Mouse (Mus musculus) heart, postnatal 0 days (tissue): ENCODE results near the gene Smyd3. TPM values are rescaled to one million over a fixed set of nuclear protein-coding genes. Genes with fewer than 3 reads are reported as not detected.

ENCODE experiments used
- ATAC-seq: fragments of 200-750 bp; cut with Nextera tagmentation; 2 replicates; pipeline ENCODE4 v1.8.0; 2017; ENCODE audit warnings: low read depth, moderate number of reproducible peaks, moderate library complexity; ENCODE audit not compliant: insufficient read depth
- DNase-seq: peaks from one replicate; pipeline ENCODE4 v3.0.0-alpha.2; 2016; ENCODE audit warnings: low spot score
- H3K27ac ChIP-seq: fragments of 300-500 bp; sonication (generic); 2 replicates; pipeline ENCODE4 v1.5.1; 2014; ENCODE audit warnings: low read depth, mild to moderate bottlenecking
- H3K27me3 ChIP-seq: fragments of 300-500 bp; sonication (generic); 2 replicates; pipeline ENCODE4 v1.6.1; 2014; ENCODE audit warnings: low read length, mixed read lengths; ENCODE audit not compliant: control insufficient read depth, insufficient read depth
- H3K36me3 ChIP-seq: fragments of 300-500 bp; sonication (generic); replicated peaks from 2 replicates; pipeline ENCODE4 v1.6.1; 2014; ENCODE audit warnings: low read length, mixed read lengths; ENCODE audit not compliant: control insufficient read depth, insufficient read depth
- H3K4me1 ChIP-seq: fragments of 300-500 bp; sonication (generic); 2 replicates; pipeline ENCODE4 v1.6.1; 2014; ENCODE audit warnings: antibody characterized with exemption; ENCODE audit not compliant: control insufficient read depth, insufficient read depth
- H3K4me2 ChIP-seq: fragments of 300-500 bp; sonication (generic); 2 replicates; pipeline ENCODE4 v1.6.1; 2014; ENCODE audit warnings: low read depth, mild to moderate bottlenecking, low read length, moderate library complexity
- H3K4me3 ChIP-seq: fragments of 300-500 bp; sonication (generic); 2 replicates; pipeline ENCODE4 v1.5.1; 2014; ENCODE audit warnings: low read depth, low read length
- H3K9ac ChIP-seq: fragments of 300-500 bp; sonication (generic); replicated peaks from 2 replicates; pipeline ENCODE4 v1.6.1; 2014; ENCODE audit warnings: low read depth, low read length, mixed read lengths
- H3K9me3 ChIP-seq: fragments of 300-500 bp; sonication (generic); replicated peaks from 2 replicates; pipeline ENCODE4 v1.6.1; 2016; ENCODE audit warnings: low read length; ENCODE audit not compliant: control insufficient read depth
- CTCF ChIP-seq: IDR thresholded peaks from 2 replicates; pipeline ENCODE4 v1.5.1; 2016; ENCODE audit warnings: antibody characterized with exemption, control low read depth, low read depth
- EP300 ChIP-seq: IDR thresholded peaks from 2 replicates; pipeline ENCODE4 v1.6.1; 2016; ENCODE audit warnings: antibody characterized with exemption, low read depth
- WGBS: fragments of 180-500 bp; shearing (Covaris S2); extraction: QIAGEN DNeasy Blood & Tissue Kit; methylation state at CpG from one replicate; pipeline ENCODE4 v1.1.7; 2014; 5-methylcytosine and 5-hydroxymethylcytosine counted together
- polyA plus RNA-seq: library from polyadenylated mRNA; unstranded; fragments of >200 nt; fragmentation: Nextera tagmentation; extraction: Ambion mirVana; gene quantifications from 2 replicates; pipeline ENCODE4 v1.2.1, GENCODE M21; 2015
- total RNA-seq: library from RNA; depleted of rRNA; stranded (reverse); fragments of >200 nt; gene quantifications from 2 replicates; pipeline ENCODE4 v1.2.3, GENCODE M21; 2014; ENCODE audit warnings: low replicate concordance

Gene Smyd3
- total and polyA plus RNA-seq, 2 experiments from 2014 or later: 7.0 to 11.6 TPM

DNA sequence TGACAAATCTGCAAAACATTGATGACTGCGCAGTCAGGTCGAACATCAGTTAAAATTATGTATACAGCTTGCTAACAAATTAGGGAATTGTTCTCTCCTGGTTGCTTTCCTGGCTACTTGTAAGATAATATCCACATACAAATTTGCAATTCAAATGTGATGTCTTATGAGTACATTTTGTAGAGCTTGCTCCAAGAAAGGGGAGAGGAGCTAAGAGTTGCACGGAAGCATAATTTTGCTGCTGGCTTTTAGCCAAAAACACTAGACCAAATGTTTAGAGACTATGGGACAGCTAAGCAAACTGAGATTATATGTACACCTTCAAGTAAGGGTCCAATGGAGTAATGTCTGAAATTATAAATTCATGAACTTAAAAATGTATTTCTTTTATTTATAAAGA, 146.7 kb downstream of the Smyd3 start:
- TF ChIP-seq EP300 (no peak), CTCF (no peak)
- Histone ChIP-seq H3K4me1 (no peaks in the 10 kb centered on the region), H3K4me2 (no peak overlapping the region), H3K9me3 (0 out of 2 replicates have a peak, but pooled peaks cover 4% of the 10 kb centered on the region), H3K36me3 (no peaks in the 10 kb centered on the region), H3K4me3 (no peak overlapping the region), H3K27ac (no peak overlapping the region), H3K9ac (no peak overlapping the region), H3K27me3 (no peaks in the 10 kb centered on the region)
- DNase-seq (no peak), ATAC-seq (no peak)
- 80% methylated on average over 3 of the region's 3 CpGs for WGBS

DNA sequence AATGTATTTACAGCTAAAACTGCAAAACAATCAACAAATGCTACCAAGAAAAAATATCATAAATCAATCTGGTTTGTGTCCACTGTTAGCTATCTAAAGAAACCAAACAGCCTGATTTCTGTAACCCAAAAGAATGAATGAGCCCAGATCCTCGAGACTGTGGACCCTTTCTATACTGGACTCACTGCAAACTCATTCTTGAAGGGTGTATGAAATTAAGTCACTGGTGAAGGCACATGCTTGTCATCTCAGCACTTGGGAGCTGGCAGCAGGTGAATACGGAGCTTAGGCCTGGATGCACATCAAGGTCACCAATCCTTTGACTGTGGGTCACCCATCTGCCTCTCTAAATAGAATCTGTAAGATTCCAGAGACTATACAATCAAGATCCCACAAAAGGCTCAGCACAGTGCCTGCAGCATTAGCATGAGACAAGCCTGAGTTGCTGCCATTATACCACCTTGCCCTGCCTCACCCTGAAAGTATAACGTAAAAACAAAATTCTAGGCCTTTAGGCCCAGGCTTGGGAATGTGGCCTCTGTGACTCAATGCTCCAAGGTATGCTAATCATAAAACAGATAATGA, 149.3 kb downstream of the Smyd3 start:
- H3K9ac ChIP-seq: no peak overlapping the region
- H3K4me1 ChIP-seq: no peaks in the 10 kb centered on the region
- 81% methylated on average over 3 of the region's 3 CpGs for WGBS
- DNase-seq (no peak), ATAC-seq (no peak)
- no peak for TF ChIP-seq EP300
- no peak overlapping the region for H3K4me2 ChIP-seq
- H3K36me3 ChIP-seq: no peaks in the 10 kb centered on the region
- 0 out of 2 replicates have a peak, but pooled peaks cover 4% of the 10 kb centered on the region for H3K9me3 ChIP-seq
- H3K4me3 ChIP-seq: no peak overlapping the region
- H3K27me3 ChIP-seq: no peaks in the 10 kb centered on the region
- H3K27ac ChIP-seq: no peak overlapping the region

DNA sequence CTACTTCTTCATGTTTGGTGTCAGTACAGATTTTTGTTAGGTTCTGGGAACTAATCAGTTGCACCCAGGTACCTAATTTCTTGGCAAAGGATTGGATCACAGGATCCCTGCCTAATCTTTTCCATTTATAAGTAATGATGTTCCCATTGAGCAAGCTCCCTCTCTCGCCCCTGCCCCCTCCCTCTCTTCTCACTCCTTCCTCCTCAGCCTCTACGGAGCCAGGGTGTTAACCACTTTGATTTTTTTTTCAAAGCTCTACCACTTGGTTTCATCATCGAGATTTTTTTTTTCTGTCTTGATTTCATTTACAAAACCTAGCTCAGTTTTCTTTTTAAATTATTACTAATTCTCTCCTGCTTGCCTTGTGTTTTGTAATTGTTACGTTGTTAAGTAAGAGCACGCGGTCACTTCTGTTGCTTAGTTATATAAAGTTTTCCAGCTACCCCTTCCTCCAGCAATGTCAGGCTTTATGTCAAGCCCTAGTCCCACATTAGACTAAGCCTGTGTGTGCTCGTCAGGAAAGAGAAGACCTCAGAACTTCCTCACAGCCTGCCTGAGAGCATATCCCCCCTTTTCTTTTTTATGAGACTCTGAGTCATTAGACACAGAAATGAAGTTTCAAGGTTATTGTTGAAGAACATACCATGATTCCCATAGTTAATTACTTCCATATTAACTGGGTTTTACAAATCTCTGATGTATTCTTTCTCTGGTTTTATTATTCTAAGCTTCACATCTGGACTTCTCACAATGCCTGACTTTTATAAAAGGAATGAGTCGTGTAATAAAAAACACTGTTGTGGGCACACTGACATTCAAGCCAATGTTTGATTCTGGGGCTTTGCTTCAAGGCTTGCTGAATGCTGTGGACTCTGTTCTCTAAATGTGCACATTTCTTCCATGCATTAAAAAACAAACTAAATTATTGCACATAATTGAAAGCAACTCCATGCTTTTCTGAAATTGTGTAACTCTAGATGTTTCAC, 156.1 kb downstream of the Smyd3 start:
- no peak for DNase-seq
- WGBS: 74% methylated on average over 8 of the region's 8 CpGs
- no peaks in the 10 kb centered on the region for H3K9me3 ChIP-seq
- no peak for ATAC-seq
- TF ChIP-seq CTCF (no peak), EP300 (no peak)
- H3K9ac ChIP-seq: no peak overlapping the region
- no peaks in the 10 kb centered on the region for H3K36me3 ChIP-seq
- H3K4me2 ChIP-seq: no peak overlapping the region
- H3K4me3 ChIP-seq: no peak overlapping the region
- no peaks in the 10 kb centered on the region for H3K27me3 ChIP-seq
- no peaks in the 10 kb centered on the region for H3K4me1 ChIP-seq
- no peak overlapping the region for H3K27ac ChIP-seq

DNA sequence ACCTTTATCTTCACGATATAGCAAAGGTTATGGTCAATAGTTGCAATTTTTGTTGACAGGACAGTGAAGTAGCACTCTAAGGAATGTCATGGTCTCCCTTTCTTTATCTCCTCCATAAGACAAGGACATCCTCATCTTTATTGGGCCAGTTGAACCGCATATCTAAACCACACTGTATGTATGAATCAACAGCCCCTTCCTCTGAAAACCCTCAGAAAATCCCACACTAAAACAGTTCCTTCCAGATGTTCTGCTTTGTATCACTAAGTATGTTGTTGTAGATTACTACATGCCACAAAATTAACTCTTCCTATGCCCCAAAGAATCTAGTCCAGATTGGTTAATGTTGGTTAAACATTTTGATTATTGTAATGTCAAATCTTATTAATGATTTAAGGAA, 160.7 kb downstream of the Smyd3 start:
- Histone ChIP-seq H3K9ac (no peak overlapping the region), H3K27me3 (no peaks in the 10 kb centered on the region), H3K36me3 (no peaks in the 10 kb centered on the region), H3K4me3 (no peak overlapping the region), H3K9me3 (no peaks in the 10 kb centered on the region), H3K27ac (no peak overlapping the region), H3K4me2 (no peak overlapping the region), H3K4me1 (no peaks in the 10 kb centered on the region)
- TF ChIP-seq EP300 (no peak), CTCF (no peak)
- DNase-seq: no peak
- 76% methylated on average over 2 of the region's 2 CpGs for WGBS
- no peak for ATAC-seq

DNA sequence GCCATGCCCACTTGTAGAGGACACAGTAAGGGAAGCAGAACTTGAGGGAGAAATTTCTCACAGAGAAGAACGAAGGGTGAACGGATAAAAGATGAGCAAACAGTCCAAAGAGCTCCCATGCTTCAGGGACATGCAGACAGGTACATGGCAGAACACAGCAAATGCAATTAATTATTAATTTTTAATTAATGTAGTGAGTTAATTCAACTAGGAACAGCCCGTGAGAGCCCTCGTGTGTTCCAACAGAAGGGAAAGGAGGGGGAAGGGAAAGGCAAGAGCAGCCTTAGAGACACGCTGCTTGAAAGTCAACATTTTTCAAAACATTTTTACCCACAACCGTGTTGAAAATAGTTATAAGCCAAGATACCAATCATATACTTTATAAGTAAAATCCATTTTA, 163.6 kb downstream of the Smyd3 start:
- Histone ChIP-seq H3K4me3 (no peak overlapping the region), H3K4me2 (no peak overlapping the region), H3K9me3 (no peaks in the 10 kb centered on the region), H3K36me3 (no peaks in the 10 kb centered on the region), H3K27ac (no peak overlapping the region), H3K9ac (no peak overlapping the region), H3K4me1 (no peaks in the 10 kb centered on the region), H3K27me3 (no peaks in the 10 kb centered on the region)
- no peak for TF ChIP-seq CTCF
- TF ChIP-seq EP300: no peak
- DNase-seq (no peak), ATAC-seq (no peak)
- WGBS: 84% methylated on average over 6 of the region's 6 CpGs
